Mouse (Mus musculus) liver, embryonic 16.5 days (tissue): ENCODE results near the gene Mapkapk5. TPM values are rescaled to one million over a fixed set of nuclear protein-coding genes. Genes with fewer than 3 reads are reported as not detected.

ENCODE experiments used
- ATAC-seq: fragments of 200-750 bp; cut with Nextera tagmentation; 2 replicates; pipeline ENCODE4 v1.8.0; 2017; ENCODE audit warnings: low read depth, mild to moderate bottlenecking, moderate number of reproducible peaks, moderate library complexity
- H3K27ac ChIP-seq: fragments of 300-500 bp; sonication (generic); 2 replicates; pipeline ENCODE4 v1.5.1; 2014; ENCODE audit warnings: mild to moderate bottlenecking, low read length
- H3K27me3 ChIP-seq: fragments of 300-500 bp; sonication (generic); 2 replicates; pipeline ENCODE4 v1.6.1; 2014; ENCODE audit warnings: low read depth, low read length, mixed read lengths; ENCODE audit not compliant: control insufficient read depth, insufficient read depth
- H3K36me3 ChIP-seq: fragments of 300-500 bp; sonication (generic); 2 replicates; pipeline ENCODE4 v1.6.1; 2014; ENCODE audit warnings: mild to moderate bottlenecking; ENCODE audit not compliant: control insufficient read depth, insufficient read depth
- H3K4me1 ChIP-seq: fragments of 300-500 bp; sonication (generic); 2 replicates; pipeline ENCODE4 v1.6.1; 2014; ENCODE audit warnings: low read depth, low read length, mixed read lengths; ENCODE audit not compliant: control insufficient read depth
- H3K4me2 ChIP-seq: fragments of 300-500 bp; sonication (generic); 2 replicates; pipeline ENCODE4 v1.6.1; 2014; ENCODE audit warnings: low read depth, low read length, mixed read lengths
- H3K4me3 ChIP-seq: fragments of 300-500 bp; sonication (generic); 2 replicates; pipeline ENCODE4 v1.5.1; 2014; ENCODE audit warnings: low read depth, mild to moderate bottlenecking, low read length
- H3K9ac ChIP-seq: fragments of 300-500 bp; sonication (generic); 2 replicates; pipeline ENCODE4 v1.6.1; 2014; ENCODE audit warnings: low read depth, low read length
- H3K9me3 ChIP-seq: fragments of 300-500 bp; sonication (generic); replicated peaks from 2 replicates; pipeline ENCODE4 v1.6.1; 2016; ENCODE audit warnings: low read length; ENCODE audit not compliant: control insufficient read depth
- WGBS: fragments of 180-500 bp; shearing (Covaris S2); extraction: QIAGEN DNeasy Blood & Tissue Kit; methylation state at CpG from one replicate; pipeline ENCODE4 v1.1.7; 2014; ENCODE audit not compliant: insufficient replicate concordance; 5-methylcytosine and 5-hydroxymethylcytosine counted together
- polyA plus RNA-seq: library from polyadenylated mRNA; unstranded; fragments of >200 nt; fragmentation: Nextera tagmentation; extraction: Ambion mirVana; gene quantifications from 2 replicates; pipeline ENCODE4 v1.2.1, GENCODE M21; 2015

The Mapkapk5 gene
- polyA plus RNA-seq, 1 experiment from 2014 or later: 21.3 TPM

DNA sequence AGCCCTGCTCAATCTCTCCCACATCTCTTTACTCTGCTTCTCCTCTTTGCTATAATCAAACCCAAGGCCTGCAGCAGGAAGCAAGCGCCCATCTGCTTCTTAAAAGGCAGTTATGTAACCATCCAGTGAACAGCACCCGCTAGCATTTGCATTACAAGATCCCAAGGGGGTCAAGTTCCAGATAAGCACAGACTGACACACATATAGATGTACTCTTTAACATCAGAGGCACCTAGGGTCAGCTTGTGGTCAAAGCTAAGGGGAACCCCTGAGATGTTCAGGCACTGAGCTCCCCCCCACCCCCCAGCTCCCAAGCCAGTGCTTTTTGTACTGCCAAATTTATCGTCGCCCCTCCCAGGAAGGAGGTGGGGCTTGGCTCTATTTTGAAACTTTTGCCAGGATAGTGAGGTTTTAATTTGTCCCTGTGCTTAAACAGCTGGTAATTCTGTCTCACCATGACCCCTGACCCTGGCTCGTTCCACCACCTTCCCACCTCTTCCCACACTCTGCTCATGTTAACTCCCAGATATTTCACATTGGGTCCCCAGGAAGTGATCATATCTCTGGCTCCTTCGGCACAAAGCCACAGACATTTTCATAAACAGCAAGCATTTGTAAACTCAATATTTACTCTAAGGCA is 40.8 kb upstream of the Mapkapk5 start:
- WGBS: 2% methylated on average over 6 of the region's 6 CpGs
- no peaks in the 10 kb centered on the region for H3K36me3 ChIP-seq
- no peaks in the 10 kb centered on the region for H3K9me3 ChIP-seq
- ATAC-seq: peak; percentile 20; the same call in 1 of the 2 replicates
- peak overlapping the region; percentile 18 for H3K9ac ChIP-seq
- H3K4me3 ChIP-seq: peak overlapping the region; percentile 20
- H3K4me1 ChIP-seq: peaks cover 41% of the 10 kb centered on the region
- H3K27me3 ChIP-seq: no peaks in the 10 kb centered on the region
- H3K4me2 ChIP-seq: peak overlapping the region; percentile 45
- H3K27ac ChIP-seq: peak overlapping the region; percentile 73

DNA sequence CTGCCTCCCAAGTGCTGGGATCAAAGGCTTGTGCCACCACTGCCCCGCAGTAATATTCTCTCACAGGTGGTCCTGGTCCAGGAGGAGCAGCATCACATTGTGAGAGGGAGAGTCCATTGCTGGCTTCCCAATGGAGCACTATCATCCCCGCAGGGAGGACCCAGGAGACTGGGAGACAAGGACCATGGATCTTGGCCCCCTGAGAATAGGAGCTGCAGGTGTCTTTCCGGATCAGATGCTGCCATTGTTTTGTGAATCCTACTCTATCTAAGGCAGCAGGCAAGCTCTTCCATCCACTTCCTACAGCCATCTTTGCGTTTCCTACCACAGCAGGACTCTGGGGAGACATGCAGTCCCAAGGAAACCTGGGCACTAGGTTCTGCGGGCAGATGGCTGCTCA is 40.0 kb upstream of the Mapkapk5 start:
- WGBS: 74% methylated on average over 5 of the region's 5 CpGs
- Histone ChIP-seq H3K9me3 (no peaks in the 10 kb centered on the region), H3K9ac (no peak overlapping the region), H3K27me3 (no peaks in the 10 kb centered on the region), H3K4me1 (peaks cover 34% of the 10 kb centered on the region), H3K4me3 (no peak overlapping the region), H3K36me3 (no peaks in the 10 kb centered on the region), H3K4me2 (no peak overlapping the region), H3K27ac (peak overlapping the region; percentile 73; the same call in 1 of the 2 replicates)
- ATAC-seq: no peak

DNA sequence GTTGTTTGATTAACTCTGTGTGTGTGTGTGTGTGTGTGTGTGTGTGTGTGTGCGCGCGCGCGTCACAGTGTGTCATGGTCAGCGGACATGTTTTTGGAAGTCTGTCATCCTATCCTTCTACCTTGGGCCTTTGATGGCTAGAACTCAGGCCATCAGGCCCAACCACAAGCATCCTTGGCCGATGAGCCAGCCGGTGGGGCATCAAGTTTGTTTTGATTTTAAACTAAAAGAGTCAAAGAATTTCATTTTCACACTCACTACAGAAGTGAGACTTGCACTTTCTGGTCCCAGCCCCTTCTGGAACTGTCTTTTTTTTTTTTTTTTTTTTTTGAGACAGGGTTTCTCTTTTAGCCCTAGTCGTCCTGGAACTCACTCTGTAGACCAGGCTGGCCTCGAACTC is 39.3 kb upstream of the Mapkapk5 start:
- Histone ChIP-seq H3K9ac (no peak overlapping the region), H3K36me3 (no peaks in the 10 kb centered on the region), H3K4me2 (no peak overlapping the region), H3K27me3 (no peaks in the 10 kb centered on the region), H3K4me3 (no peak overlapping the region), H3K27ac (no peak overlapping the region), H3K4me1 (peaks cover 32% of the 10 kb centered on the region), H3K9me3 (no peaks in the 10 kb centered on the region)
- WGBS: 89% methylated on average over 10 of the region's 10 CpGs
- no peak for ATAC-seq

DNA sequence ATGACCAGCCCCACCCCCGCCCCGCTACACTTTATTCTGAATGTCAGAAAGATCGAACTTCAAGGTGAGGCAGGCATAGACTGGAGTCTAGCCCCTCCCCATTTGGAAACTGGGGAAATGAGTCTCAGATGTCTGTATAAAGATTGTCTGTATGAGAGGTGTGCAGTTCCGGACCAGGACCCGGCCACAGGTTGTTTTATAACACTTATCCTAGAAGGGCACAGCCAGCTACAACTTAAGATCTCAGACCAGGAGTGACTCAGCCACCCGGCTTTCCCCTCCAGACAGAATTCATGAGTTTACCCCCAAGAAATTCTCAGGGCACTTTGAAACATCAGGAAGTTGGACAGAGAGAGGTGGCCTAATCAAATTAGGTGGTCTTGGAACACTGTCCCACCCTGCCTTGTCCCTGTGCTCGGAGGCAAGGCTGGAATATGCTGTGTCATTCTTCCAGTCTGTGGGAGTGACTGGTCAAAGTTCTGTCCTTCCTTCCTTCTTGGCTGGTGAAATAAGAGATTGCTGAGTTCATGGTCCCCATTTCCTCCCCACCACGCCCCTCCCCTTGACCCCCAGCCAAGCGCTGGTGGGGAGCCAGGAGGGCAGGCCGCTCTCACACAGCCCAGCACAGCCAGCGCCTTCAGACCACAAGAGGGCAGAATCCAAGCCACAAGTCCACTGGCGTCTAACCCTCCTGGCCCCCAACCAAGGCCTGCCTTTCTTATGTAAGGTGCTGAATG is 38.2 kb upstream of the Mapkapk5 start:
- Histone ChIP-seq H3K4me3 (no peak overlapping the region), H3K9ac (peak overlapping the region; percentile 28), H3K27me3 (no peaks in the 10 kb centered on the region), H3K9me3 (no peaks in the 10 kb centered on the region), H3K27ac (peak overlapping the region; percentile 81), H3K4me2 (no peak overlapping the region), H3K36me3 (peaks cover 7% of the 10 kb centered on the region), H3K4me1 (peaks cover 31% of the 10 kb centered on the region)
- ATAC-seq: peak; percentile 83
- WGBS: 29% methylated on average over 12 of the region's 12 CpGs

DNA sequence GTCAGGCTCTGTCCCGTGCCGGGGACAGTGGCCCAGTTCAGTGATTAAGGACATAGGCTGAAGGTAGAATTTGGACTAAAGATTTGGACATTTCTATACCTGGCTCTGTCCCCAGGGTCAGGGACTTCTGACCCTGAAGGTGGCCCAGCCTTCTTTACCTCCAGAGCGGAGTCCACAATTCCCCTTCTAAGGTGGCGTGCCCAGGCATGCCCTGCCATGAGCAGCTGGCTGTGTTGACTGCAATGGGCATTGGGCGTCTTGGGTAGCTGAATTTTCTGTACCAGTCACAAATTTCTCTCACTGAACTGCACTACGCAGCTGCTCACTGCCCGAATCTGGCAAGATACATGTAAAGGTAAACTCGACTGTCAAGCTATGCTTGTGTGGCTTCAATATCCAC is 36.2 kb upstream of the Mapkapk5 start:
- 72% methylated on average over 8 of the region's 8 CpGs for WGBS
- Histone ChIP-seq H3K27me3 (no peaks in the 10 kb centered on the region), H3K9ac (no peak overlapping the region), H3K27ac (no peak overlapping the region), H3K36me3 (peaks cover 7% of the 10 kb centered on the region), H3K4me1 (peaks cover 25% of the 10 kb centered on the region), H3K9me3 (no peaks in the 10 kb centered on the region), H3K4me3 (no peak overlapping the region), H3K4me2 (no peak overlapping the region)
- no peak for ATAC-seq

DNA sequence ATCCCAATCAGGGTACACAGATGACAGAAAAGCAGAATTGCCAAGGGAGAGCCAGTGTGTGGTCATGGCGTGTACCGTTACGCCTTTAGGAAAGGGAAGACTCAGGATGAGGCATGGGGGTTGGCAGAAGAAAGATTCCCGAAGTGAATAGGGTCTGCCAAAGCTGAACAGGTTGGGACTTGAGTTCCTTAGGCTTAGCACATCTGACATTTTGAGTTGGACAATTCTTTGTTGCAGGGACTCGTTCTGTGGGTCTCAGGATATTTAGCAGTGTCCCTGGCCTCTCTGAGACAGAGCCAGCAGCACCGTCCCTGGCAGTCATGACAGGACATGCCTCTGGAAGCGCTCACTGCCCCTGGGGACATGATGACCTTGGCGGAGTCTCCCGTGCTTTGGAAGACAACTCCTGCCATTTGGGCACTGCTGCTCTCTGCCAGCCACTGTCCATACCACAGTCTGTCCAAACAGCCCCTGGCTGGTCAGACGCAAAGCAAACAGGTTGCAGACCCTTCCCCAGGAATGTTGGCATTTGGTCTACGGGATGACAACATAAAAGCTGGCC is 31.3 kb upstream of the Mapkapk5 start:
- Histone ChIP-seq H3K4me1 (no peaks in the 10 kb centered on the region), H3K9ac (no peak overlapping the region), H3K27ac (no peak overlapping the region), H3K4me3 (no peak overlapping the region), H3K27me3 (no peaks in the 10 kb centered on the region), H3K9me3 (no peaks in the 10 kb centered on the region), H3K36me3 (peaks cover 12% of the 10 kb centered on the region), H3K4me2 (no peak overlapping the region)
- no peak for ATAC-seq
- 76% methylated on average over 11 of the region's 11 CpGs for WGBS

DNA sequence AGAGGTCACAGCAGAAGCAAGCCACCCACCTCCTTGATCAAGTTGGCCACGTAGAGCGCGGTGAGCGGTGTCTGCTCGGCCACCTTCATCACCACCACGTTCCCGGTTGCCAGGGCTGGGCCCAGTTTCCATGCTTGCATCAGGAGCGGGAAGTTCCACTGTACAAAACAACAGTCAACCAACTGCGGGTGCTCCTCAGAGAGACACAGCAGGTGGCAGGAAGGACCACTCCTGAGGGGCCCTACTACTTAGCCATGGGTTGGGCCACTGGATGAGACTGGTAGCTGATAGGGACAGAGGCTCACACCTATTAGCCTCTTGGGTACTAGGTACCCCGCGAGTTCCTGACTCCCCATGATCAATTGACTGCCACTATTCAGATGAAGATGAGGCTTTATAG is 30.2 kb upstream of the Mapkapk5 start:
- H3K9ac ChIP-seq: no peak overlapping the region
- no peak overlapping the region for H3K4me3 ChIP-seq
- H3K9me3 ChIP-seq: no peaks in the 10 kb centered on the region
- no peaks in the 10 kb centered on the region for H3K4me1 ChIP-seq
- no peaks in the 10 kb centered on the region for H3K27me3 ChIP-seq
- H3K4me2 ChIP-seq: no peak overlapping the region
- no peak overlapping the region for H3K27ac ChIP-seq
- 88% methylated on average over 11 of the region's 11 CpGs for WGBS
- H3K36me3 ChIP-seq: peaks cover 13% of the 10 kb centered on the region
- no peak for ATAC-seq

DNA sequence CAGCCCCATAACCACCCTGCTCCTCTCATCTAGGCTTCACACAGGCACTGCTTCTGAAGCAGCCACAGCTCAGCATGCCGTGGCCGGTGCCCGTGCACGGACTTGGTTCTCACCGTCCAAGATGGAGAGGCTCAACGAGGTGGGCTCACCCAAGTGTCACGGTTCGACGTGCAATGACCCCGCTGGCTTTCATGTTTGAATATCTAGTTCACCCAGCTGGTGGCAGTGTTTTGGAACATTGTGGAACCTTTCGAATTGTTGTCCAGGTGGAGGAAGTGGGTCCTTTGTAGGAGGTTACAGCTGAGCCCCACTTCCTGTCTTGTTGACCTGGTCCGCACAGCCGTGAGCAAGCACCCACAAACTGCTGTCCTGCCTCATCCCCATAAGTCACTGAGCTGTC is 28.4 kb upstream of the Mapkapk5 start:
- H3K27me3 ChIP-seq: no peaks in the 10 kb centered on the region
- H3K4me2 ChIP-seq: no peak overlapping the region
- peaks cover 11% of the 10 kb centered on the region for H3K36me3 ChIP-seq
- no peak overlapping the region for H3K9ac ChIP-seq
- ATAC-seq: no peak
- no peak overlapping the region for H3K4me3 ChIP-seq
- H3K27ac ChIP-seq: no peak overlapping the region
- WGBS: 75% methylated on average over 13 of the region's 13 CpGs
- H3K9me3 ChIP-seq: no peaks in the 10 kb centered on the region
- H3K4me1 ChIP-seq: no peaks in the 10 kb centered on the region

DNA sequence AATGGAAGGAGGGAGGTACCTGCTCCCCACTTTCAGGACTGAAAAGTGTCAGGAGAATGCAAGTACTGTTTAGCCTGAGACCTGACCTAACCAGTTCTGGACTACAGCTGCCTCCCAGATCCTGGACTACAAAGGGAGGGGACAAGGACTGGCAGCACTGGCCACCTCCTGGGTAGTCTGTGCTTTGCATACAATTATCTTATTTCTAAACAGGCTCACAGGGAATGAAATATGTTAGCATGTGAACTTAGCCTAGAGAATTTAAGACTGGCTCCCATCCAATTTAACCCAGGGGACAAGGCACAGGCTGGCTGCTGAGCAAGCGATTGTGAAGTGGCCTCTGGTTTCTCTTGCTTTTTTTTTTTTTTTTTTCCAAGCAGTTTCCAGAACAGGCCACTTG is 25.1 kb upstream of the Mapkapk5 start:
- Histone ChIP-seq H3K27me3 (no peaks in the 10 kb centered on the region), H3K9me3 (no peaks in the 10 kb centered on the region), H3K36me3 (peaks cover 12% of the 10 kb centered on the region), H3K4me3 (no peak overlapping the region), H3K4me1 (no peaks in the 10 kb centered on the region), H3K4me2 (no peak overlapping the region), H3K27ac (no peak overlapping the region), H3K9ac (no peak overlapping the region)
- 66% methylated on average over 1 of the region's 1 CpGs for WGBS
- no peak for ATAC-seq
